Mouse (Mus musculus) kidney, embryonic 16.5 days (tissue): ENCODE data around the gene Olfr824. TPM values are rescaled to one million over a fixed set of nuclear protein-coding genes. Genes with fewer than 3 reads are reported as not detected.

Source experiments
- polyA plus RNA-seq: library from polyadenylated mRNA; unstranded; fragments of >200 nt; fragmentation: Nextera tagmentation; extraction: Ambion mirVana; gene quantifications from 2 replicates; pipeline ENCODE4 v1.2.1, GENCODE M21; 2015

Gene Olfr824
- polyA plus RNA-seq, 1 experiment from 2014 or later, result not detected

Other genes with a start within 250 kb of the Olfr824 start
- not detected in 2 replicates for gene Olfr815, start 224.1 kb downstream of the Olfr824 start, polyA plus RNA-seq
- not detected in 2 replicates for gene Olfr816, start 214.4 kb downstream of the Olfr824 start, polyA plus RNA-seq
- not detected in 2 replicates for gene Olfr818, start 180.9 kb downstream of the Olfr824 start, polyA plus RNA-seq
- not detected in 2 replicates for gene Olfr819, start 162.7 kb downstream of the Olfr824 start, polyA plus RNA-seq
- gene Olfr247, start 153.9 kb downstream of the Olfr824 start, polyA plus RNA-seq, result not detected in 2 replicates
- gene Gm10310, start 144.9 kb downstream of the Olfr824 start, polyA plus RNA-seq, result not detected in 2 replicates
- gene Olfr820, start 117.4 kb downstream of the Olfr824 start, polyA plus RNA-seq, result not detected in 2 replicates
- gene Olfr821, start 99.7 kb downstream of the Olfr824 start, polyA plus RNA-seq, result not detected in 2 replicates
- not detected in 2 replicates for gene Olfr822, start 58.8 kb downstream of the Olfr824 start, polyA plus RNA-seq
- not detected in 2 replicates for gene Olfr823, start 14.6 kb downstream of the Olfr824 start, polyA plus RNA-seq
- not detected in 2 replicates for gene Olfr825, start 36.8 kb upstream of the Olfr824 start, polyA plus RNA-seq
- not detected in 2 replicates for gene Olfr826, start 54.2 kb upstream of the Olfr824 start, polyA plus RNA-seq
- not detected in 2 replicates for gene Olfr827, start 84.4 kb upstream of the Olfr824 start, polyA plus RNA-seq
- gene Neurod4, start 150.2 kb upstream of the Olfr824 start, polyA plus RNA-seq, result not detected in 2 replicates
- 0.14 and 0.26 TPM in 2 replicates for gene Tespa1, start 192.9 kb upstream of the Olfr824 start, polyA plus RNA-seq